ENCODE assay signal across 8 mouse cellular contexts in genomic region chr16:10489483-10489882, GRCm38 (mm10). TPM values are rescaled to one million over a fixed set of nuclear protein-coding genes. Genes with fewer than 3 reads are reported as not detected.
DNase-seq lines count a peak whose midpoint lies in the region; ATAC-seq and TF ChIP-seq lines count a peak whose summit lies in the region.

No protein-coding gene starts in this region.

- peaks cover 4% of the 10 kb centered on the region for H3K4me1 ChIP-seq in heart, embryonic 16.5 days (ENCODE audit: control insufficient read depth, insufficient read depth, low read length)
- no peaks in the 10 kb centered on the region for H3K4me1 ChIP-seq in brown adipose tissue, adult 24 weeks (ENCODE audit: control insufficient read depth, insufficient read depth, insufficient read length, low read length)
- H3K4me1 ChIP-seq in intestine, postnatal 0 days (replicated peaks; ENCODE audit: control insufficient read depth, insufficient read depth, low read length): no peaks in the 10 kb centered on the region
- H3K4me1 ChIP-seq in midbrain, embryonic 16.5 days (ENCODE audit: control insufficient read depth, insufficient read depth, low read length): no peaks in the 10 kb centered on the region

- intact Hi-C loops in heart, postnatal 36 days (cut with DNase I): no loop called here

- TF ChIP-seq CTCF in intestine, postnatal 0 days (IDR thresholded peaks at IDR 0.05; ENCODE audit: low read depth): no peak

- H3K9me3 ChIP-seq in heart, embryonic 16.5 days (replicated peaks; ENCODE audit: control insufficient read depth, low read length): no peaks in the 10 kb centered on the region
- no peaks in the 10 kb centered on the region for H3K9me3 ChIP-seq in intestine, postnatal 0 days (ENCODE audit: control insufficient read depth)
- H3K9me3 ChIP-seq in midbrain, embryonic 16.5 days (replicated peaks; ENCODE audit: control insufficient read depth, low read length, poor library complexity, severe bottlenecking): no peaks in the 10 kb centered on the region

- H3K27ac ChIP-seq in heart, embryonic 16.5 days (ENCODE audit: low read length): no peak overlapping the region
- no peak overlapping the region for H3K27ac ChIP-seq in brown adipose tissue, adult 24 weeks (replicated peaks; ENCODE audit: low read depth, low read length)
- H3K27ac ChIP-seq in intestine, postnatal 0 days (ENCODE audit: low read depth, low read length): no peak overlapping the region
- no peak overlapping the region for H3K27ac ChIP-seq in midbrain, embryonic 16.5 days (ENCODE audit: low read length)

- peak overlapping the region; percentile 39 for H3K4me3 ChIP-seq in heart, embryonic 16.5 days (ENCODE audit: low read length)
- H3K4me3 ChIP-seq in brown adipose tissue, adult 24 weeks (ENCODE audit: insufficient read depth, low read depth, low read length): peak overlapping the region; percentile 40
- peak overlapping the region; percentile 26 for H3K4me3 ChIP-seq in intestine, postnatal 0 days (ENCODE audit: low read depth, low read length)
- H3K4me3 ChIP-seq in midbrain, embryonic 16.5 days (ENCODE audit: low read depth, low read length): no peak overlapping the region

- peak overlapping the region; percentile 45; the same call in 1 of the 2 replicates for H3K9ac ChIP-seq in heart, embryonic 16.5 days (ENCODE audit: low read length)
- H3K9ac ChIP-seq in intestine, postnatal 0 days (ENCODE audit: low read depth, low read length): no peak overlapping the region
- no peak overlapping the region for H3K9ac ChIP-seq in midbrain, embryonic 16.5 days (ENCODE audit: low read depth, low read length)

- H3K27me3 ChIP-seq in heart, embryonic 16.5 days (ENCODE audit: control insufficient read depth, insufficient read depth, low read length): peaks cover 10% of the 10 kb centered on the region; the same call in 1 of the 2 replicates
- H3K27me3 ChIP-seq in intestine, postnatal 0 days (replicated peaks; ENCODE audit: control insufficient read depth, insufficient read depth, low read length): peaks cover 10% of the 10 kb centered on the region; the same call in 1 of the 2 replicates
- peaks cover 5% of the 10 kb centered on the region; the same call in 1 of the 2 replicates for H3K27me3 ChIP-seq in midbrain, embryonic 16.5 days (ENCODE audit: control insufficient read depth, insufficient read depth, low read depth, low read length)

- 3% methylated on average over 9 of the region's 9 CpGs for WGBS in heart, embryonic 16.5 days
- 2% methylated on average over 9 of the region's 9 CpGs for WGBS in intestine, postnatal 0 days
- 9% methylated on average over 9 of the region's 9 CpGs for WGBS in midbrain, embryonic 16.5 days

- peak overlapping the region; percentile 68 for H3K4me2 ChIP-seq in heart, embryonic 16.5 days (ENCODE audit: low read depth, low read length)
- H3K4me2 ChIP-seq in intestine, postnatal 0 days (replicated peaks; ENCODE audit: low read depth): peak overlapping the region; percentile 58
- H3K4me2 ChIP-seq in midbrain, embryonic 16.5 days (ENCODE audit: low read length): peak overlapping the region; percentile 39

- H3K36me3 ChIP-seq in heart, embryonic 16.5 days (ENCODE audit: control insufficient read depth, insufficient read depth): no peaks in the 10 kb centered on the region
- no peaks in the 10 kb centered on the region for H3K36me3 ChIP-seq in intestine, postnatal 0 days (ENCODE audit: control insufficient read depth, insufficient read depth)
- H3K36me3 ChIP-seq in midbrain, embryonic 16.5 days (ENCODE audit: control insufficient read depth, insufficient read depth, low read length): no peaks in the 10 kb centered on the region

- DNase-seq in heart, postnatal 36 days: no peak
- no peak for DNase-seq in testis, postnatal 10 days (ENCODE audit: low spot score)
- no peak for DNase-seq in ovary, postnatal 10 days (ENCODE audit: low spot score)
- no peak for DNase-seq in spleen, postnatal 10 days (ENCODE audit: low spot score in 2 of 2)

- no peak for ATAC-seq in heart, embryonic 16.5 days (replicated peaks; ENCODE audit: extremely low read depth, insufficient read depth, low FRiP score)
- no peak for ATAC-seq in intestine, postnatal 0 days
- ATAC-seq in midbrain, embryonic 16.5 days: no peak

RNA-seq across cellular contexts. Expression of gene Ciita, which starts 9.6 kb away (rescaled TPM):
- polyA plus RNA-seq in heart, embryonic 16.5 days (2015; fragmentation: Nextera tagmentation; extraction: Ambion mirVana): 1.7 and 2.7 TPM in 2 replicates
- total RNA-seq in heart, postnatal 36 days (2021): 1 to 10 TPM in 1 of 2 experiments, under 1 TPM in 1; 0.72 to 1.2 TPM
- 0.67 and 1.3 TPM in 2 replicates for polyA plus RNA-seq in brown adipose tissue, adult 24 weeks (2012; ENCODE audit: insufficient read depth, insufficient read length, missing spikeins)
- 0.42 and 0.64 TPM in 2 replicates for polyA plus RNA-seq in intestine, postnatal 0 days (2015; fragmentation: Nextera tagmentation; extraction: Ambion mirVana)
- 0.53 and 0.71 TPM in 2 replicates for polyA plus RNA-seq in midbrain, embryonic 16.5 days (2015; fragmentation: Nextera tagmentation; extraction: Ambion mirVana)

RNA-seq across cellular contexts. Expression of gene Tvp23a, which starts 42.3 kb away (rescaled TPM):
- polyA plus RNA-seq in heart, embryonic 16.5 days (2015; fragmentation: Nextera tagmentation; extraction: Ambion mirVana): 3.2 and 3.3 TPM in 2 replicates
- under 1 TPM; 0.19 to 0.43 TPM for total RNA-seq in heart, postnatal 36 days (2021)
- 0.87 TPM in 1 of 2 replicates, not detected in the other for polyA plus RNA-seq in brown adipose tissue, adult 24 weeks (2012; ENCODE audit: insufficient read depth, insufficient read length, missing spikeins)
- polyA plus RNA-seq in intestine, postnatal 0 days (2015; fragmentation: Nextera tagmentation; extraction: Ambion mirVana): 1.7 and 1.9 TPM in 2 replicates
- polyA plus RNA-seq in midbrain, embryonic 16.5 days (2015; fragmentation: Nextera tagmentation; extraction: Ambion mirVana): 54.2 and 54.7 TPM in 2 replicates

RNA-seq across cellular contexts. Expression of gene Dexi, which starts 53.4 kb away (rescaled TPM):
- polyA plus RNA-seq in heart, embryonic 16.5 days (2015; fragmentation: Nextera tagmentation; extraction: Ambion mirVana): 14.0 and 17.5 TPM in 2 replicates
- total RNA-seq in heart, postnatal 36 days (2021): 10 to 100 TPM; 37.1 to 37.6 TPM
- polyA plus RNA-seq in brown adipose tissue, adult 24 weeks (2012; ENCODE audit: insufficient read depth, insufficient read length, missing spikeins): 12.4 and 13.4 TPM in 2 replicates
- polyA plus RNA-seq in intestine, postnatal 0 days (2015; fragmentation: Nextera tagmentation; extraction: Ambion mirVana): 8.9 and 9.3 TPM in 2 replicates
- polyA plus RNA-seq in midbrain, embryonic 16.5 days (2015; fragmentation: Nextera tagmentation; extraction: Ambion mirVana): 12.7 and 13.3 TPM in 2 replicates

RNA-seq across cellular contexts. Expression of gene Clec16a, which starts 55.7 kb away (rescaled TPM):
- 30.8 and 32.6 TPM in 2 replicates for polyA plus RNA-seq in heart, embryonic 16.5 days (2015; fragmentation: Nextera tagmentation; extraction: Ambion mirVana)
- total RNA-seq in heart, postnatal 36 days (2021): 10 to 100 TPM; 52.8 TPM
- 25.4 and 29.0 TPM in 2 replicates for polyA plus RNA-seq in brown adipose tissue, adult 24 weeks (2012; ENCODE audit: insufficient read depth, insufficient read length, missing spikeins)
- 30.4 and 31.0 TPM in 2 replicates for polyA plus RNA-seq in intestine, postnatal 0 days (2015; fragmentation: Nextera tagmentation; extraction: Ambion mirVana)
- 70.0 and 74.0 TPM in 2 replicates for polyA plus RNA-seq in midbrain, embryonic 16.5 days (2015; fragmentation: Nextera tagmentation; extraction: Ambion mirVana)

Comparison
In these comparisons a context has a peak if more than half of its experiments do, and no peak if none do; other contexts are left out.
1. RNA of gene Tvp23a, which starts 42.3 kb away (polyA plus RNA-seq): 54.2 to 54.7 TPM in midbrain, embryonic 16.5 days; 3.2 to 3.3 TPM in heart, embryonic 16.5 days, 1.7 to 1.9 TPM in intestine, postnatal 0 days and 0.87 TPM in brown adipose tissue, adult 24 weeks; every median in the first group is over 10 times any median in the second.
2. Peak in every context shown above with its lines, with median percentiles within 50 percentile points of each other: H3K4me2 ChIP-seq.